In genomic region chr8:122677481-122678021, GRCm38 (mm10) we compare ENCODE assay signal across 7 mouse cellular contexts. TPM values are rescaled to one million over a fixed set of nuclear protein-coding genes. Genes with fewer than 3 reads are reported as not detected.
DNase-seq lines count a peak whose midpoint lies in the region; ATAC-seq and TF ChIP-seq lines count a peak whose summit lies in the region.

No protein-coding gene starts in this region.

- no peak for TF ChIP-seq CTCF in liver, embryonic 14.5 days (IDR thresholded peaks at IDR 0.05; ENCODE audit: low read depth)

- no peaks in the 10 kb centered on the region for H3K36me3 ChIP-seq in embryonic facial prominence, embryonic 10.5 days (replicated peaks)
- no peaks in the 10 kb centered on the region for H3K36me3 ChIP-seq in heart, embryonic 16.5 days (ENCODE audit: control insufficient read depth, insufficient read depth)
- H3K36me3 ChIP-seq in liver, embryonic 14.5 days (replicated peaks; ENCODE audit: control insufficient read depth, insufficient read depth, low read depth): no peaks in the 10 kb centered on the region
- H3K36me3 ChIP-seq in stomach, embryonic 15.5 days: no peaks in the 10 kb centered on the region

- H3K9me3 ChIP-seq in embryonic facial prominence, embryonic 10.5 days: no peaks in the 10 kb centered on the region
- H3K9me3 ChIP-seq in heart, embryonic 16.5 days (replicated peaks; ENCODE audit: control insufficient read depth, low read length): no peaks in the 10 kb centered on the region
- no peaks in the 10 kb centered on the region for H3K9me3 ChIP-seq in liver, embryonic 14.5 days (ENCODE audit: control insufficient read depth, low read length)
- no peaks in the 10 kb centered on the region for H3K9me3 ChIP-seq in stomach, embryonic 15.5 days

- no peak for ATAC-seq in heart, embryonic 16.5 days (replicated peaks; ENCODE audit: extremely low read depth, insufficient read depth, low FRiP score)
- no peak for ATAC-seq in liver, embryonic 14.5 days (ENCODE audit: insufficient read depth)
- ATAC-seq in stomach, embryonic 15.5 days (ENCODE audit: insufficient read depth, low FRiP score, low read depth): no peak

- 1% methylated on average over 35 of the region's 35 CpGs for WGBS in embryonic facial prominence, embryonic 10.5 days
- WGBS in heart, embryonic 16.5 days: 1% methylated on average over 35 of the region's 35 CpGs
- 20% methylated on average over 31 of the region's 35 CpGs for WGBS in liver, embryonic 14.5 days (ENCODE audit: insufficient replicate concordance)
- WGBS in stomach, embryonic 15.5 days: 2% methylated on average over 35 of the region's 35 CpGs

- H3K4me3 ChIP-seq in embryonic facial prominence, embryonic 10.5 days: peak overlapping the region; percentile 73
- H3K4me3 ChIP-seq in heart, embryonic 16.5 days (ENCODE audit: low read length): peak overlapping the region; percentile 86
- peak overlapping the region; percentile 57 to 58 for H3K4me3 ChIP-seq in liver, embryonic 14.5 days (ENCODE audit: insufficient read depth in 1 of 2, low read depth in 2 of 2, low read length in 2 of 2)
- peak overlapping the region; percentile 85 for H3K4me3 ChIP-seq in stomach, embryonic 15.5 days (replicated peaks)

- H3K9ac ChIP-seq in heart, embryonic 16.5 days (ENCODE audit: low read length): peak overlapping the region; percentile 83
- H3K9ac ChIP-seq in liver, embryonic 14.5 days (replicated peaks): peak overlapping the region; percentile 46
- H3K9ac ChIP-seq in stomach, embryonic 15.5 days: peak overlapping the region; percentile 33

- DNase-seq in layer of hippocampus, postnatal 25 days (ENCODE audit: extremely low spot score in 1 of 2, low spot score in 1 of 2): peak; percentile 30 to 41
- DNase-seq in layer of hippocampus, postnatal 36 days: no peak
- peak; percentile 38 for DNase-seq in embryonic facial prominence, embryonic 10.5 days (ENCODE audit: low spot score)
- DNase-seq in liver, embryonic 14.5 days (ENCODE audit: low read depth in 3 of 3, low spot score in 3 of 3): no peak
- no peak for DNase-seq in urinary bladder, postnatal 4 days (ENCODE audit: low spot score in 2 of 2)

- peaks cover 66% of the 10 kb centered on the region for H3K4me1 ChIP-seq in embryonic facial prominence, embryonic 10.5 days
- H3K4me1 ChIP-seq in heart, embryonic 16.5 days (ENCODE audit: control insufficient read depth, insufficient read depth, low read length): peaks cover 10% of the 10 kb centered on the region
- H3K4me1 ChIP-seq in liver, embryonic 14.5 days (replicated peaks; ENCODE audit: control insufficient read depth in 2 of 2, insufficient read depth in 2 of 2, low read length in 1 of 2): peaks cover 28 to 30% of the 10 kb centered on the region in 2 experiments
- H3K4me1 ChIP-seq in stomach, embryonic 15.5 days: peaks cover 31% of the 10 kb centered on the region

- peaks cover 100% of the 10 kb centered on the region for H3K27me3 ChIP-seq in embryonic facial prominence, embryonic 10.5 days (replicated peaks; ENCODE audit: low read depth, poor library complexity, severe bottlenecking)
- peaks cover 55% of the 10 kb centered on the region for H3K27me3 ChIP-seq in heart, embryonic 16.5 days (ENCODE audit: control insufficient read depth, insufficient read depth, low read length)
- peaks cover 33% of the 10 kb centered on the region for H3K27me3 ChIP-seq in liver, embryonic 14.5 days (ENCODE audit: control insufficient read depth, insufficient read depth, low read length)
- H3K27me3 ChIP-seq in stomach, embryonic 15.5 days (replicated peaks): peaks cover 55% of the 10 kb centered on the region

- peak overlapping the region; percentile 78 for H3K27ac ChIP-seq in embryonic facial prominence, embryonic 10.5 days (replicated peaks)
- H3K27ac ChIP-seq in heart, embryonic 16.5 days (ENCODE audit: low read length): peak overlapping the region; percentile 84
- H3K27ac ChIP-seq in liver, embryonic 14.5 days: no peak overlapping the region
- peak overlapping the region; percentile 77 for H3K27ac ChIP-seq in stomach, embryonic 15.5 days

- no peak for TF ChIP-seq EP300 in liver, embryonic 14.5 days (IDR thresholded peaks at IDR 0.05; ENCODE audit: low read depth)

- peak overlapping the region; percentile 99 for H3K4me2 ChIP-seq in heart, embryonic 16.5 days (ENCODE audit: low read depth, low read length)
- H3K4me2 ChIP-seq in liver, embryonic 14.5 days (ENCODE audit: low read depth): peak overlapping the region; percentile 73
- H3K4me2 ChIP-seq in stomach, embryonic 15.5 days: peak overlapping the region; percentile 99

RNA-seq across cellular contexts. Expression of gene Cbfa2t3, which starts 21.4 kb away (rescaled TPM):
- total RNA-seq in layer of hippocampus, postnatal 25 days (2021): 10 to 100 TPM; 40.0 to 43.6 TPM
- total RNA-seq in layer of hippocampus, postnatal 36 days (2021): 10 to 100 TPM; 47.2 to 50.2 TPM
- 1.7 and 2.3 TPM in 2 replicates for polyA plus RNA-seq in embryonic facial prominence, embryonic 10.5 days (2016; fragmentation: Nextera tagmentation; extraction: Ambion mirVana)
- 4.6 and 4.8 TPM in 2 replicates for polyA plus RNA-seq in heart, embryonic 16.5 days (2015; fragmentation: Nextera tagmentation; extraction: Ambion mirVana)
- 1.8 and 1.9 TPM in 2 replicates for polyA plus RNA-seq in liver, embryonic 14.5 days (2012; rRNA removed)
- 3.3 and 5.0 TPM in 2 replicates for polyA plus RNA-seq in liver, embryonic 14.5 days (2014; fragmentation: Nextera tagmentation; extraction: Ambion mirVana)
- polyA plus RNA-seq in stomach, embryonic 15.5 days (2015; fragmentation: Nextera tagmentation; extraction: Ambion mirVana): 4.5 and 4.8 TPM in 2 replicates

RNA-seq across cellular contexts. Expression of gene Pabpn1l, which starts 55.0 kb away (rescaled TPM):
- under 1 TPM in 1 of 2 experiments, not detected in 1; 0.45 TPM for total RNA-seq in layer of hippocampus, postnatal 25 days (2021)
- under 1 TPM in 1 of 2 experiments, not detected in 1; 0.35 TPM for total RNA-seq in layer of hippocampus, postnatal 36 days (2021)
- polyA plus RNA-seq in embryonic facial prominence, embryonic 10.5 days (2016; fragmentation: Nextera tagmentation; extraction: Ambion mirVana): 0.30 TPM in 1 of 2 replicates, not detected in the other
- polyA plus RNA-seq in heart, embryonic 16.5 days (2015; fragmentation: Nextera tagmentation; extraction: Ambion mirVana): not detected in 2 replicates
- 0.03 TPM in 1 of 2 replicates, not detected in the other for polyA plus RNA-seq in liver, embryonic 14.5 days (2012; rRNA removed)
- polyA plus RNA-seq in liver, embryonic 14.5 days (2014; fragmentation: Nextera tagmentation; extraction: Ambion mirVana): not detected in 2 replicates
- polyA plus RNA-seq in stomach, embryonic 15.5 days (2015; fragmentation: Nextera tagmentation; extraction: Ambion mirVana): 0.12 TPM in 1 of 2 replicates, not detected in the other

Comparison
In these comparisons a context has a peak if more than half of its experiments do, and no peak if none do; other contexts are left out.
1. DNase-seq: peak in layer of hippocampus, postnatal 25 days (2 of 2) and embryonic facial prominence, embryonic 10.5 days (single experiment); none in layer of hippocampus, postnatal 36 days (0 of 2), liver, embryonic 14.5 days (0 of 3) and urinary bladder, postnatal 4 days (0 of 2).
2. H3K9ac ChIP-seq: peak in every context shown above with its lines; median percentile 83 in heart, embryonic 16.5 days; 46 in liver, embryonic 14.5 days; 33 in stomach, embryonic 15.5 days.
3. Peak in every context shown above with its lines, with median percentiles within 50 percentile points of each other: H3K4me3 ChIP-seq and H3K4me2 ChIP-seq.